Mouse (Mus musculus) heart, embryonic 16.5 days (tissue): ENCODE results near the gene Fahd2a. TPM values are rescaled to one million over a fixed set of nuclear protein-coding genes. Genes with fewer than 3 reads are reported as not detected.

Experiments
- ATAC-seq: fragments of 200-750 bp; cut with Nextera tagmentation; replicated peaks from 2 replicates; pipeline ENCODE4 v1.8.0; 2017; ENCODE audit warnings: moderate number of reproducible peaks; ENCODE audit not compliant: insufficient read depth, low FRiP score; ENCODE audit errors: extremely low read depth
- H3K27ac ChIP-seq: fragments of 300-500 bp; sonication (generic); 2 replicates; pipeline ENCODE4 v1.5.1; 2014; ENCODE audit warnings: mild to moderate bottlenecking, low read length, control low read depth, moderate library complexity
- H3K27me3 ChIP-seq: fragments of 300-500 bp; sonication (generic); 2 replicates; pipeline ENCODE4 v1.6.1; 2014; ENCODE audit warnings: low read length, mixed read lengths; ENCODE audit not compliant: control insufficient read depth, insufficient read depth
- H3K36me3 ChIP-seq: fragments of 300-500 bp; sonication (generic); 2 replicates; pipeline ENCODE4 v1.6.1; 2014; ENCODE audit not compliant: control insufficient read depth, insufficient read depth
- H3K4me1 ChIP-seq: fragments of 300-500 bp; sonication (generic); 2 replicates; pipeline ENCODE4 v1.6.1; 2014; ENCODE audit warnings: low read length, mixed read lengths; ENCODE audit not compliant: control insufficient read depth, insufficient read depth
- H3K4me2 ChIP-seq: fragments of 300-500 bp; sonication (generic); 2 replicates; pipeline ENCODE4 v1.6.1; 2014; ENCODE audit warnings: low read depth, mild to moderate bottlenecking, control low read depth, low read length
- H3K4me3 ChIP-seq: fragments of 300-500 bp; sonication (generic); 2 replicates; pipeline ENCODE4 v1.5.1; 2014; ENCODE audit warnings: mild to moderate bottlenecking, control low read depth, low read length
- H3K9ac ChIP-seq: fragments of 300-500 bp; sonication (generic); 2 replicates; pipeline ENCODE4 v1.6.1; 2014; ENCODE audit warnings: low read length, control low read depth
- H3K9me3 ChIP-seq: fragments of 300-500 bp; sonication (generic); replicated peaks from 2 replicates; pipeline ENCODE4 v1.6.1; 2016; ENCODE audit warnings: low read length; ENCODE audit not compliant: control insufficient read depth
- WGBS: fragments of 180-500 bp; shearing (Covaris S2); extraction: QIAGEN DNeasy Blood & Tissue Kit; methylation state at CpG from one replicate; pipeline ENCODE4 v1.1.7; 2014; 5-methylcytosine and 5-hydroxymethylcytosine counted together
- polyA plus RNA-seq: library from polyadenylated mRNA; unstranded; fragments of >200 nt; fragmentation: Nextera tagmentation; extraction: Ambion mirVana; gene quantifications from 2 replicates; pipeline ENCODE4 v1.2.1, GENCODE M21; 2015

The Fahd2a gene
- polyA plus RNA-seq, 1 experiment from 2014 or later = 27.8 TPM

DNA sequence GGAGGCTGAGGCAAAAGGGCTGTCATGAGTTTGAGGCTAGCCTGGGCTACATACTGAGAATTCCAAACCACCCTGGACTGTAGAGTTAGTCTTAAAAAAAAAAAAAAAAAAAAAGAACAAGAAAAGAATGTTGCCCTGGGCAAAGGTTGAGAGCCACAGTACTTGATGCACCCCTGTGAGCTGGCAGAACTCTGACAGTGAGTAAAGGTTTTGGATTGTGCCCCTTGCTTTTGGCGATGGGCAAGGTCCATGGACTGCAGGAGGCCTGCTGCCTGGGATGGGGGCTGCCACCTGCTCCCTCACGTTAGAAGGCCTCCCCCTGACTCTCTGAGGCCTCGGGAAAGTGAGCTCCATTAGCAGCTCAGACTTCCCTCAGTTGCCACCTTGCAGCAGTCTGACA is 27.7 kb downstream of the Fahd2a start:
- H3K9me3 ChIP-seq = no peaks in the 10 kb centered on the region
- no peak overlapping the region for H3K9ac ChIP-seq
- no peak overlapping the region for H3K4me2 ChIP-seq
- ATAC-seq = no peak
- WGBS = 54% methylated on average over 3 of the region's 3 CpGs
- no peak overlapping the region for H3K27ac ChIP-seq
- no peaks in the 10 kb centered on the region for H3K36me3 ChIP-seq
- H3K27me3 ChIP-seq = no peaks in the 10 kb centered on the region
- H3K4me1 ChIP-seq = no peaks in the 10 kb centered on the region
- no peak overlapping the region for H3K4me3 ChIP-seq

DNA sequence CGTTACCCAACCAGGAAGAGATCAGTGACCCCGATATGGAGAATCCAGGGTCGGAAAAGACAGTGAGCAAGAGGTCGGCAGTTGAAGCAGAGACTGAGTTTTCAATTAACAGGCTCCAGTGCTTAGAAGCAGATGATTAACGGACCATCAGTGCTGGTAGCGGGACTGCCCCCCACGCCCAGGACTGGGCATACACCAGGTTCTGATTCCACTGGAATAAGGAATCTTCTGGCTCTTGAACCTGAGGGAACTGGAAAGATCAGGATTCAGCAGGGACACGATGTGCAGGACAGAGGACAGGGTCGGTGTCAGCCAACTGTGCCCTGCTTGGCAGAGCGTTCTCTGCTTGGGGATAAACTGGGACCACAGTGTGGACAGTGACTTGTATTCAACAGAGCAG is 28.6 kb downstream of the Fahd2a start:
- H3K4me2 ChIP-seq = no peak overlapping the region
- no peaks in the 10 kb centered on the region for H3K9me3 ChIP-seq
- 67% methylated on average over 10 of the region's 10 CpGs for WGBS
- H3K9ac ChIP-seq = no peak overlapping the region
- H3K4me1 ChIP-seq = peaks cover 7% of the 10 kb centered on the region
- no peak for ATAC-seq
- H3K27me3 ChIP-seq = no peaks in the 10 kb centered on the region
- no peaks in the 10 kb centered on the region for H3K36me3 ChIP-seq
- no peak overlapping the region for H3K27ac ChIP-seq
- no peak overlapping the region for H3K4me3 ChIP-seq

DNA sequence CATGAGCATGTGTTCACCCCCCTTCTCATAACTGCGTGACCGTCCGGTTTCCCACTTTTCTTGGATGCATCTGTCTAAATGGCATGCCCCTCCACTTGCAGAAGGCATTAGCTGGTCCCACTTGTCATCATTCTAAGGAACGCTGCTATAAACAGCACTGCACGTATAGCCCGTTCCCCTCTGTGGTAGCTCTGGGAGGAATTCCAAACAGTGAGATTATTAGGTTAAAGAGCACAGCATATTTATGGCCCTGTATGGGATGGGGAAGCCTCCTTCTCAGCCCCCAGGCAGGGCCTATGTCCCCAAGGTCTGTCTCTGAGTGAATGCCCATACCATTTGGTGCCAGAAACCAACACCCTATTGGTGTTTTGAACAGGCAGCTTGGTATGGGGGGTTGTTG is 33.2 kb downstream of the Fahd2a start:
- no peaks in the 10 kb centered on the region for H3K9me3 ChIP-seq
- no peak overlapping the region for H3K9ac ChIP-seq
- H3K4me1 ChIP-seq = peaks cover 14% of the 10 kb centered on the region
- 39% methylated on average over 6 of the region's 6 CpGs for WGBS
- no peak overlapping the region for H3K4me2 ChIP-seq
- H3K27ac ChIP-seq = peak overlapping the region; percentile 73
- H3K4me3 ChIP-seq = no peak overlapping the region
- ATAC-seq = peak; percentile 85
- no peaks in the 10 kb centered on the region for H3K27me3 ChIP-seq
- no peaks in the 10 kb centered on the region for H3K36me3 ChIP-seq

DNA sequence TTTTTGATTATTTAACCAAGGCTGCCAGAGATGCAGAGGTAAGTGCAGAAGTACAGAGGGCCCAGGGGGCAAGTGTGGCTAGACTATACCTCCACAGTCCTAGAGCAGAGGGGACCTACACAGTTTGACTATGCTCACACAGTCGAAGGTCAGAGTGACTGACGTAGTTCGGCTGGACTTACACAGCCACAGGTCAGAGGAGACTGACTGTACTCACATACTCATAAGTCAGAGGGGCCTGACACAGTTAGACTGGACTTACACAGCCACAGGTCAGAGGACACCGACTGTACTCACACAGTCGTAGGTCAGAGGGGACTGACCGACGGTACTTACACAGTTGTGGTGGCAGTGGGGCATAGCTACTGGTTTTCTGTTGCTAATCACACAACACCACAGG is 45.6 kb downstream of the Fahd2a start:
- no peak overlapping the region for H3K27ac ChIP-seq
- H3K4me1 ChIP-seq = peaks cover 13% of the 10 kb centered on the region
- no peaks in the 10 kb centered on the region for H3K9me3 ChIP-seq
- no peaks in the 10 kb centered on the region for H3K36me3 ChIP-seq
- 85% methylated on average over 7 of the region's 7 CpGs for WGBS
- H3K4me3 ChIP-seq = no peak overlapping the region
- ATAC-seq = no peak
- H3K9ac ChIP-seq = no peak overlapping the region
- no peak overlapping the region for H3K4me2 ChIP-seq
- no peaks in the 10 kb centered on the region for H3K27me3 ChIP-seq

DNA sequence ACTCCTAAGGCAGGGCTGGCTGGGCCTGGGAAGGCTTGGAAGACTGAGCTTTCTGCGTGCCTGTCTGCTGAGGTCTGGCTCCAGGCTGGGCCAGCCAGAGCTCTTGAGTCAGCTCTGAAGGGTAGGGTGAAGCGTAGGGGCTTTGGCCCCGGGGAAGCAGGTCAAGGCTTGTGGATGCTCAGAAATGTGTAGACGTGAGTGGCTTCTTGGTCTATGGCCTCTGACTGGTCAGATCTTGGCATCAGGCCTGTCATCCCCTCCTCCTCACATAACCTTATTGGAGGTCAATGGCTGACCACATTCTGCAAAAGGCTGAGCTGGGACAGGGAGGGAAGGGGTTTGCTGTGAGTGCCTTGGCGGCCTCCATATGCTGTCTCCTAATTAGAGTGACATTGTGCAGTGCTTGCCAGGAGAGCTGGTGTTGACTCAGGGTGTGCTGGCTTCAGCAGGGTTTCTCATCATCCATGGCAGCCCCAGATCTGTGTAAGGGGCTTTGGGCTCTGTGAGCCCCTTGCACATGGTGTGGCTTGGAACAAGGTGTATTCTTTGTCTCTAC is 49.7 kb downstream of the Fahd2a start:
- Histone ChIP-seq H3K27me3 (no peaks in the 10 kb centered on the region), H3K27ac (no peak overlapping the region), H3K4me2 (no peak overlapping the region), H3K9me3 (no peaks in the 10 kb centered on the region), H3K9ac (no peak overlapping the region), H3K4me3 (no peak overlapping the region), H3K36me3 (no peaks in the 10 kb centered on the region), H3K4me1 (peaks cover 13% of the 10 kb centered on the region)
- WGBS = 61% methylated on average over 5 of the region's 5 CpGs
- ATAC-seq = no peak

DNA sequence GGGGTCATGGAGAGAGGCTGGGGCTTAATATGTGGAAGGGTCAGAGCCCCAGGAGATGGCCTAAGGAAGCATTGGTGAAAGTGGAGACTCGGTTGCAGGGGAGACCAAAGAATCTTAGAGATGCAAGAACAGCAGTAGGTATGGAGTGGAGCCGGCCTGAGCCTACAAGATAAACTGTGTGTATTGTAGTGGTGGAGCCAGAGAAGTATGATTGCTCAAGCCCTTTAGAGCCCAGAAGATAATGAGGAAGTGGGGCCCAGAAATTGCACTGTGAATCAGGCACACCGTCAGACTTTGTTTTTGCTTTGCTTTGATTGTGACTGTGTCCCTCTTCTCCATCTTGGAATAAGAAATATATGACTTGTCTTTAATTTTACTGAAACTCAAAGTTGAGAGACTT is 53.0 kb downstream of the Fahd2a start:
- no peaks in the 10 kb centered on the region for H3K27me3 ChIP-seq
- H3K9ac ChIP-seq = no peak overlapping the region
- no peaks in the 10 kb centered on the region for H3K36me3 ChIP-seq
- no peak overlapping the region for H3K4me2 ChIP-seq
- WGBS = 37% methylated on average over 3 of the region's 3 CpGs
- no peaks in the 10 kb centered on the region for H3K9me3 ChIP-seq
- H3K4me1 ChIP-seq = peaks cover 9% of the 10 kb centered on the region
- no peak for ATAC-seq
- H3K27ac ChIP-seq = no peak overlapping the region
- no peak overlapping the region for H3K4me3 ChIP-seq

DNA sequence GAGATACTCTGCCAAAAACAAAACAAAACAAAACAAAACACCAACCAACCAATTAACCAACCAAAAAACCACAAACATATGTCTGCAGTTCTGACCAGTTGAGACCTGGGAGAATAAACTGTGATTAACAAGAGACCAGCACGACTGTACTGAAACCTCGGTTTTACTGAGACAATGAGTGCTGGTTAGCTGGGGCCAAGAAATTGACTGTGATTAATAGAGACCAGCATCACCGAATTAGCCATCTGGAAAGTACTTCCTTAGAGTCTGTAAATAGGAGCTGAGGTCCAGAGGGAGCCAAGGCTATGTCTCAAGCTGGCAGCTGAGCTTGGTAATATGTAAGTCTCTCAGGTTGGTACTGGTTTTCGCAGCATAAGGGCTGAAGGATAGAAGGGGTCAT is 53.5 kb downstream of the Fahd2a start:
- 77% methylated on average over 4 of the region's 4 CpGs for WGBS
- no peak for ATAC-seq

DNA sequence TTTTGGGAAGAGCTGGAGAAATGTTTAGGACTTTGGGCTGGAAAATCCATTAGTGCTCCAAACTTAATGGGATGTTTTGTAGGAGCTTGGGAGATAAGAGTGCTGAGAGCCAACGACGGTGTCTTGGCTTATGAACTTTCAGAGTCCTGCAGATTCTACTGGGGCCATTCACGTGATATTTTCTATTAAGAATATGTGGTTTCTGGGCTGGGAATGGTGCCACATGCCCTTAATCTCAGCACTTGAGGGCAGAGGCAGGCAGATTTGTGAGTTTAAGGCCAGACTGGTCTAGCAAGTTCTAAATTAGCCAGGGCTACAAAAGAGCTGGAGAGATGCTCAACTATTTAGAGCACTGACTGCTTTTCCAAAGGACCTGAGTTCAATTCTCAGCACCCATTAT is 54.0 kb downstream of the Fahd2a start:
- H3K4me2 ChIP-seq = no peak overlapping the region
- no peaks in the 10 kb centered on the region for H3K27me3 ChIP-seq
- H3K36me3 ChIP-seq = no peaks in the 10 kb centered on the region
- 57% methylated on average over 3 of the region's 3 CpGs for WGBS
- no peaks in the 10 kb centered on the region; the same call in 1 of the 2 replicates for H3K4me1 ChIP-seq
- H3K4me3 ChIP-seq = no peak overlapping the region
- no peak overlapping the region for H3K27ac ChIP-seq
- no peak for ATAC-seq
- H3K9me3 ChIP-seq = no peaks in the 10 kb centered on the region
- no peak overlapping the region for H3K9ac ChIP-seq

More for the DNA sequence above, 53.5 kb downstream of the Fahd2a start:
- Histone ChIP-seq H3K9me3 (no peaks in the 10 kb centered on the region), H3K9ac (no peak overlapping the region), H3K36me3 (no peaks in the 10 kb centered on the region), H3K4me2 (no peak overlapping the region), H3K4me1 (peaks cover 5% of the 10 kb centered on the region), H3K4me3 (no peak overlapping the region), H3K27ac (no peak overlapping the region), H3K27me3 (no peaks in the 10 kb centered on the region)

DNA sequence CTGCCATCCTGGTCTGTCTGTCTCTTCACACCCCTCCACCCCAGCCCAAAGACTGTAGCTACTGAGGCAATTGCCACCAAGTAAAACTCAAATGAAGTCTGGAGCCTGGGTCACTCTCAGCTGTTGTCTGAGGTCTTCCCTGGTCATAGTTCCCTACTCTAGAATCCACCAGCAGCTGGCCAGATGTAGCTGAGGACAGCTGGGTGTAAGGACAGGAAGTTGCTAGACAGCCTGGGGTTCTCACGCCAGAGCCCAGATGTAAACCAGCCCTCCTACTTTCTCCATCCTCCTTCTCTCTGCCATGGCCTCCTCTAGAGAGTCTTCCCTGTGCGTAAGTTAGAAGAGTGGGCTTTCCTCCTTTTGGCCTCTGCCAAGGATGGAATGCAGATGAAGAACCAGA is 56.8 kb downstream of the Fahd2a start:
- Histone ChIP-seq H3K27me3 (no peaks in the 10 kb centered on the region), H3K36me3 (no peaks in the 10 kb centered on the region), H3K9me3 (no peaks in the 10 kb centered on the region), H3K4me3 (no peak overlapping the region), H3K4me1 (no peaks in the 10 kb centered on the region), H3K27ac (no peak overlapping the region), H3K9ac (no peak overlapping the region), H3K4me2 (no peak overlapping the region)
- no peak for ATAC-seq
- WGBS = 65% methylated on average over 2 of the region's 2 CpGs
